Mouse (Mus musculus) v-Abl transformed pro-B cells (cell line): Measurements from ENCODE around the gene Nol9.

Source experiments
- in situ Hi-C, 2 experiments: fragments of 400-800 bp; cut with MboI; formaldehyde crosslinking; loops; one replicate each; pipeline ENCODE4 v1.15.1; 2025; ENCODE audit not compliant: unreplicated experiment in 2 of 2

Gene Nol9

GRCm38 (mm10) chr4:152038985-152039830 is at the start of gene Nol9:
Gene Nol9, plus strand, starts transcription at chr4:152039321.
- in situ Hi-C loops, result loop anchor here in 1 of 2 experiments (10.0 kb wide), 1 partner anchor 56 kb away; no protein-coding TSS in a partner anchor

- in situ Hi-C loops, result loop anchor here in 1 of 2 experiments (25.0 kb wide), 2 partner anchors 295 to 445 kb away; partner anchors contain the start of genes Hes3 and Icmt
These were observed 47.0 kb upstream of the Nol9 start for GRCm38 (mm10) chr4:151992091-151992490.

GRCm38 (mm10) chr4:151993035-151993434 is 46.1 kb upstream of the Nol9 start:
- in situ Hi-C loops, result loop anchor here in 1 of 2 experiments (25.0 kb wide), 2 partner anchors 294 to 444 kb away; partner anchors contain the start of genes Hes3 and Icmt

GRCm38 (mm10) chr4:151994228-151995171 is 44.6 kb upstream of the Nol9 start:
- in situ Hi-C loops, result loop anchor here in 1 of 2 experiments (25.0 kb wide), 2 partner anchors 293 to 443 kb away; partner anchors contain the start of genes Hes3 and Icmt

GRCm38 (mm10) chr4:151995371-151996172 is 43.5 kb upstream of the Nol9 start:
- in situ Hi-C loops, result loop anchor here in 1 of 2 experiments (25.0 kb wide), 2 partner anchors 292 to 442 kb away; partner anchors contain the start of genes Hes3 and Icmt

- in situ Hi-C loops, result loop anchor here in 1 of 2 experiments (25.0 kb wide), 2 partner anchors 291 to 441 kb away; partner anchors contain the start of genes Hes3 and Icmt
These were observed 42.8 kb upstream of the Nol9 start, which contains the start of gene Phf13 for GRCm38 (mm10) chr4:151996173-151996950. Gene Phf13, minus strand, starts transcription at chr4:151996258.

- in situ Hi-C loops, result loop anchor here in 1 of 2 experiments (25.0 kb wide), 2 partner anchors 290 to 440 kb away; partner anchors contain the start of genes Hes3 and Icmt
These were observed 42.2 kb upstream of the Nol9 start for GRCm38 (mm10) chr4:151996951-151997222.

GRCm38 (mm10) chr4:151997701-151998100 is 41.4 kb upstream of the Nol9 start:
- in situ Hi-C loops, result loop anchor here in 1 of 2 experiments (25.0 kb wide), 2 partner anchors 290 to 440 kb away; partner anchors contain the start of genes Hes3 and Icmt

- in situ Hi-C loops, result loop anchor here in 1 of 2 experiments (25.0 kb wide), 2 partner anchors 288 to 438 kb away; partner anchors contain the start of genes Hes3 and Icmt
These were observed 39.6 kb upstream of the Nol9 start for GRCm38 (mm10) chr4:151999481-151999880.

- in situ Hi-C loops, result loop anchor here in 1 of 2 experiments (25.0 kb wide), 1 partner anchor 1639 kb away; no protein-coding TSS in a partner anchor
These were observed 38.2 kb upstream of the Nol9 start for GRCm38 (mm10) chr4:152000906-152001305.

GRCm38 (mm10) chr4:152001335-152001734 is 37.8 kb upstream of the Nol9 start:
- in situ Hi-C loops, result loop anchor here in 1 of 2 experiments (25.0 kb wide), 1 partner anchor 1639 kb away; no protein-coding TSS in a partner anchor

- in situ Hi-C loops, result loop anchor here in 1 of 2 experiments (25.0 kb wide), 1 partner anchor 1640 kb away; no protein-coding TSS in a partner anchor
These were observed 37.1 kb upstream of the Nol9 start for GRCm38 (mm10) chr4:152002063-152002462.

GRCm38 (mm10) chr4:152006137-152006536 is 33.0 kb upstream of the Nol9 start:
- in situ Hi-C loops, result loop anchor here in 1 of 2 experiments (25.0 kb wide), 1 partner anchor 1644 kb away; no protein-coding TSS in a partner anchor

GRCm38 (mm10) chr4:152006812-152007211 is 32.3 kb upstream of the Nol9 start:
- in situ Hi-C loops, result loop anchor here in 1 of 2 experiments (25.0 kb wide), 1 partner anchor 1645 kb away; no protein-coding TSS in a partner anchor

- in situ Hi-C loops, result loop anchor here in 1 of 2 experiments (25.0 kb wide), 1 partner anchor 1645 kb away; no protein-coding TSS in a partner anchor
These were observed 31.5 kb upstream of the Nol9 start for GRCm38 (mm10) chr4:152007481-152008147.

- in situ Hi-C loops, result loop anchor here in 1 of 2 experiments (25.0 kb wide), 1 partner anchor 1646 kb away; no protein-coding TSS in a partner anchor
These were observed 31.0 kb upstream of the Nol9 start for GRCm38 (mm10) chr4:152008148-152008500.

- in situ Hi-C loops, result loop anchor here in 1 of 2 experiments (25.0 kb wide), 1 partner anchor 1646 kb away; no protein-coding TSS in a partner anchor
These were observed 30.5 kb upstream of the Nol9 start, which contains the start of gene Klhl21 for GRCm38 (mm10) chr4:152008622-152009075. Gene Klhl21, plus strand, starts transcription at chr4:152008803.
